Mouse (Mus musculus) liver, embryonic 14.5 days (tissue): Measurements from ENCODE around the gene Rcor1. TPM values are rescaled to one million over a fixed set of nuclear protein-coding genes. Genes with fewer than 3 reads are reported as not detected.

Experiments used
- ATAC-seq: fragments of 200-750 bp; cut with Nextera tagmentation; 2 replicates; pipeline ENCODE4 v1.8.0; 2017; ENCODE audit warnings: moderate number of reproducible peaks, mild to moderate bottlenecking, moderate library complexity; ENCODE audit not compliant: insufficient read depth
- DNase-seq, 3 experiments: peaks; one replicate each; pipeline ENCODE4 v3.0.0-alpha.2; 2012 to 2013; ENCODE audit warnings: low read depth in 3 of 3, low spot score in 3 of 3
- H3K27ac ChIP-seq: fragments of 300-500 bp; sonication (generic); 2 replicates; pipeline ENCODE4 v1.5.1; 2014; ENCODE audit warnings: moderate library complexity, mild to moderate bottlenecking, control low read depth, inconsistent platforms
- H3K27me3 ChIP-seq: fragments of 300-500 bp; sonication (generic); 2 replicates; pipeline ENCODE4 v1.6.1; 2014; ENCODE audit warnings: mild to moderate bottlenecking, low read length, moderate library complexity; ENCODE audit not compliant: control insufficient read depth, insufficient read depth
- H3K36me3 ChIP-seq: fragments of 300-500 bp; sonication (generic); replicated peaks from 2 replicates; pipeline ENCODE4 v1.6.1; 2014; ENCODE audit warnings: low read depth; ENCODE audit not compliant: control insufficient read depth, insufficient read depth
- H3K4me1 ChIP-seq, 2 experiments: fragments of 200-500 bp in 1 of 2; fragments of 300-500 bp in 1 of 2; sonication (generic) in 1 of 2; replicated peaks; 2 replicates each; pipeline ENCODE4 v1.6.1; 2012 to 2014; ENCODE audit warnings: antibody characterized with exemption in 1 of 2, inconsistent platforms in 1 of 2, low read length in 1 of 2; ENCODE audit not compliant: control insufficient read depth in 2 of 2, insufficient read depth in 2 of 2
- H3K4me2 ChIP-seq: fragments of 300-500 bp; sonication (generic); 2 replicates; pipeline ENCODE4 v1.6.1; 2014; ENCODE audit warnings: low read depth, mild to moderate bottlenecking, control low read depth, moderate library complexity
- H3K4me3 ChIP-seq, 2 experiments: fragments of 200-500 bp in 1 of 2; fragments of 300-500 bp in 1 of 2; sonication (generic) in 1 of 2; 2 replicates each; pipeline ENCODE4 v1.5.1; 2012 to 2014; ENCODE audit warnings: low read depth in 2 of 2, low read length in 2 of 2, mild to moderate bottlenecking in 2 of 2, control low read depth in 1 of 2, inconsistent platforms in 1 of 2, moderate library complexity in 1 of 2; ENCODE audit not compliant: insufficient read depth in 1 of 2
- H3K9ac ChIP-seq: fragments of 300-500 bp; sonication (generic); replicated peaks from 2 replicates; pipeline ENCODE4 v1.6.1; 2014; ENCODE audit warnings: mild to moderate bottlenecking, control low read depth, moderate library complexity
- H3K9me3 ChIP-seq: fragments of 300-500 bp; sonication (generic); 2 replicates; pipeline ENCODE4 v1.6.1; 2016; ENCODE audit warnings: low read length, mixed read lengths; ENCODE audit not compliant: control insufficient read depth
- CTCF ChIP-seq: IDR thresholded peaks from 2 replicates; pipeline ENCODE4 v1.5.1; 2016; ENCODE audit warnings: antibody characterized with exemption, low read depth, control low read depth
- EP300 ChIP-seq: IDR thresholded peaks from 2 replicates; pipeline ENCODE4 v1.6.1; 2016; ENCODE audit warnings: antibody characterized with exemption, low read depth
- WGBS: fragments of 180-500 bp; shearing (Covaris S2); extraction: QIAGEN DNeasy Blood & Tissue Kit; methylation state at CpG from one replicate; pipeline ENCODE4 v1.1.7; 2014; ENCODE audit not compliant: insufficient replicate concordance; 5-methylcytosine and 5-hydroxymethylcytosine counted together
- polyA plus RNA-seq, 2 experiments: library from polyadenylated mRNA; depleted of rRNA in 1 of 2; stranded (reverse) in 1 of 2; unstranded in 1 of 2; fragments of >200 nt; fragmentation: Nextera tagmentation in 1 of 2; extraction: Ambion mirVana in 1 of 2; gene quantifications; 2 replicates each; pipeline versions ENCODE4 v1.2.1 to v1.2.3; 2012 to 2014

Gene Rcor1
- polyA plus RNA-seq, 2 experiments, result 5.8 to 9.1 TPM

DNA sequence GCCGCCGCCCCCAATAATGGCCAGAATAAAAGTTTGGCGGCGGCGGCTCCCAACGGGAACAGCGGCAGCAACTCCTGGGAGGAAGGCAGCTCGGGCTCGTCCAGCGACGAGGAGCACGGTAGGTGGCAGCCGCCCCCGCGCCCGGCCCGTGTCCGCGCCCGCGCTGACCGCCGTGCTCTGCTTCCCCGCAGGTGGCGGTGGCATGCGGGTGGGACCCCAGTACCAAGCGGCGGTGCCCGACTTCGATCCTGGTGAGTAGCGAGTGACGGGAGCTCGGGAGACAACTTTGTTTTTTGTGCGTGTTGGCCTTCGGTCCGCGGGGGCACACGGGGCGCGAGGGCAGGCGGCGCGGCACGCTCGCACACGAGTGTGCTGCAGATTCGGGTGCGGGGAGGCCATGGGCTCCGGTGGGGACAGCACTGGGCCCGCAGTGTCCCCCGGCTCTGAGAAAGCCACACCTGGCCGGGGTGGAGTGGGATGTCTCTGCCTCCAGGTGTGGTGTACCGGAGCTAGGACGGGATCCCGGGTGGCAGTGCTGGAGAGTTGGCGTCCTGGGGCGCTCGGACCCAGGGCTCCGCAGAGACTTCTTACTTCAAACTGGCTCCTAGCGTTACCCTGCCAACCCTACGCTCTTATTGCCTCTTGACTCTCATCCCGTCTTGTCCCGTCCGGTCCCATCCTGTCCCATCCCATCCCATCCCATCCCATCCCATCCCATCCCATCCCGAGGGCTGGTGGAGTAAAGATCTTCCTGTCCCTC, 800 bp downstream of the Rcor1 start:
- no peak for ATAC-seq
- Histone ChIP-seq H3K36me3 (no peaks in the 10 kb centered on the region; the same call in 1 of the 2 replicates), H3K9me3 (no peaks in the 10 kb centered on the region), H3K4me3 (peak overlapping the region; percentile 93 to 98), H3K4me2 (peak overlapping the region; percentile 84), H3K27ac (peak overlapping the region; percentile 29; the same call in 1 of the 2 replicates), H3K9ac (peak overlapping the region; percentile 99), H3K27me3 (no peaks in the 10 kb centered on the region), H3K4me1 (peaks cover 24 to 28% of the 10 kb centered on the region in 2 experiments)
- DNase-seq, result no peak
- TF ChIP-seq CTCF (no peak), EP300 (no peak)
- WGBS, result under 1% methylated on average over 57 of the region's 65 CpGs

DNA sequence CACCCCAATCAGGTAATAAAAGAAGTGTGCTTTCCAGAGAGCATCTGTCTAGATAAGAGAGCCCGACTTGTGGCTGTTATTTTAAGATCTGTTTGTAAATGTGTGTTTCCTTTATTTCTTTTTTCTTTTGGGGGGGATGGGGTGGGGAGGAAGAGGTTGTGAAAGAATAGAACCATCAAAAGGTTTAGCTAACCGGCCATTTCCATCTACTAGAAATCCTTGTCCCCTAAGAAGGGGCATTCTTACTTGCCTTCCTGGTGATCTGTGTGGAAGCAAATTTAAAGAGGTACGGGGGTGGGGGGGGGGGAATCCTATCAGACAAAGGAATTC, 1.3 kb downstream of the Rcor1 start:
- WGBS, result 0% methylated on average over 3 of the region's 3 CpGs
- Histone ChIP-seq H3K9ac (peak overlapping the region; percentile 99), H3K36me3 (no peaks in the 10 kb centered on the region; the same call in 1 of the 2 replicates), H3K27me3 (no peaks in the 10 kb centered on the region), H3K4me3 (peak overlapping the region; percentile 93 to 98), H3K9me3 (no peaks in the 10 kb centered on the region), H3K4me2 (peak overlapping the region; percentile 84), H3K4me1 (peaks cover 18 to 22% of the 10 kb centered on the region in 2 experiments), H3K27ac (no peak overlapping the region)
- no peak for DNase-seq
- ATAC-seq, result no peak
- no peak for TF ChIP-seq CTCF
- no peak for TF ChIP-seq EP300

- H3K9me3 ChIP-seq, result no peaks in the 10 kb centered on the region
- WGBS, result 19% methylated on average over 4 of the region's 4 CpGs
- peak overlapping the region; percentile 84 for H3K4me2 ChIP-seq
- TF ChIP-seq CTCF, result peak; percentile 69
- TF ChIP-seq EP300, result no peak
- no peak for DNase-seq
- no peaks in the 10 kb centered on the region for H3K27me3 ChIP-seq
- peak overlapping the region in 1 of 2 experiments; percentile 98; a peak in 2 of 4 replicates for H3K4me3 ChIP-seq
- H3K4me1 ChIP-seq, result peaks cover 13 to 20% of the 10 kb centered on the region in 2 experiments
- ATAC-seq, result no peak
- peak overlapping the region; percentile 99 for H3K9ac ChIP-seq
- no peaks in the 10 kb centered on the region; the same call in 1 of the 2 replicates for H3K36me3 ChIP-seq
- no peak overlapping the region for H3K27ac ChIP-seq
Measured at GRCm38 (mm10) chr12:111041196-111041595, 2.0 kb downstream of the Rcor1 start.

GRCm38 (mm10) chr12:111042365-111042764, 3.2 kb downstream of the Rcor1 start:
- Histone ChIP-seq H3K4me3 (no peak overlapping the region), H3K27ac (no peak overlapping the region), H3K9me3 (no peaks in the 10 kb centered on the region), H3K4me2 (no peak overlapping the region), H3K9ac (no peak overlapping the region), H3K36me3 (no peaks in the 10 kb centered on the region; the same call in 1 of the 2 replicates), H3K27me3 (no peaks in the 10 kb centered on the region), H3K4me1 (peaks cover 8 to 15% of the 10 kb centered on the region in 2 experiments)
- WGBS, result 74% methylated on average over 1 of the region's 1 CpGs
- DNase-seq (no peak), ATAC-seq (no peak)
- TF ChIP-seq EP300 (no peak), CTCF (no peak)

DNA sequence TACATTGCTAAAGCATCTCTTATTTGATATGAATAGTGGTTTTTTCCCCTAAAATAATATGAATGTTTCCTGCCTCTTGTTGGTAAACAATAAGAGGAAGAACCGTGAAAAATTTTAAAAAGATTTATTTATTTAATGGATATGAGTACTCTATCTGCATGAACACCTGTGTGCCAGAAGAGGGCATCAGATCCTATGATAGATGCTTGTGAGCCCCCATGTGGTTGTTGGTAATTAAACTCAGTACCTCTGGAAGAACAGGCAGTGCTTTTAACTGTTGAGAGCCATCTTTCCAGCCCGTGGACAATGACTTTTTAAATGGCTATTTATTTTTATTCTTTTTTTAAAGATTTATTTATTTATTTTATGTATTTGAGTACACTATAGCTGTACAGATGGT, 5.7 kb downstream of the Rcor1 start:
- TF ChIP-seq EP300 (no peak), CTCF (peak; percentile 44)

More for the DNA sequence above, 5.7 kb downstream of the Rcor1 start:
- Histone ChIP-seq H3K27me3 (no peaks in the 10 kb centered on the region), H3K4me2 (no peak overlapping the region), H3K9me3 (no peaks in the 10 kb centered on the region), H3K9ac (no peak overlapping the region), H3K27ac (no peak overlapping the region), H3K4me3 (no peak overlapping the region), H3K36me3 (no peaks in the 10 kb centered on the region; the same call in 1 of the 2 replicates), H3K4me1 (peaks cover 3 to 8% of the 10 kb centered on the region in 2 experiments; a peak in 3 of 4 replicates)
- ATAC-seq (no peak), DNase-seq (no peak)
- WGBS, result 64% methylated on average over 2 of the region's 2 CpGs
